Mouse (Mus musculus) liver, embryonic 11.5 days (tissue): ENCODE measurements around the gene A930017K11Rik. TPM values are rescaled to one million over a fixed set of nuclear protein-coding genes. Genes with fewer than 3 reads are reported as not detected.
A peak's percentile ranks its signal among the peaks of the same experiment; 100 is the strongest.

Source experiments
- ATAC-seq: fragments of 200-750 bp; cut with Nextera tagmentation; replicated peaks from 2 replicates; pipeline ENCODE4 v1.8.0; 2017; ENCODE audit warnings: moderate number of reproducible peaks, mild to moderate bottlenecking, moderate TSS enrichment, moderate library complexity; ENCODE audit not compliant: low FRiP score
- DNase-seq: peaks from one replicate; pipeline ENCODE4 v3.0.0-alpha.2; 2017; ENCODE audit warnings: low spot score
- H3K27ac ChIP-seq: fragments of 300-500 bp; sonication (generic); 2 replicates; pipeline ENCODE4 v1.5.1; 2014; ENCODE audit warnings: mild to moderate bottlenecking, low read depth, low read length, control low read depth
- H3K27me3 ChIP-seq: fragments of 300-500 bp; sonication (generic); replicated peaks from 2 replicates; pipeline ENCODE4 v1.6.1; 2014; ENCODE audit warnings: low read length, mixed read lengths; ENCODE audit not compliant: control insufficient read depth, insufficient read depth
- H3K36me3 ChIP-seq: fragments of 300-500 bp; sonication (generic); 2 replicates; pipeline ENCODE4 v1.6.1; 2014; ENCODE audit warnings: mild to moderate bottlenecking, low read length, moderate library complexity, mixed read lengths; ENCODE audit not compliant: control insufficient read depth, insufficient read depth
- H3K4me1 ChIP-seq: fragments of 300-500 bp; sonication (generic); replicated peaks from 2 replicates; pipeline ENCODE4 v1.6.1; 2014; ENCODE audit warnings: low read length, mixed read lengths; ENCODE audit not compliant: control insufficient read depth, insufficient read depth
- H3K4me2 ChIP-seq: fragments of 300-500 bp; sonication (generic); 2 replicates; pipeline ENCODE4 v1.6.1; 2014; ENCODE audit warnings: mild to moderate bottlenecking, control low read depth, moderate library complexity
- H3K4me3 ChIP-seq: fragments of 300-500 bp; sonication (generic); 2 replicates; pipeline ENCODE4 v1.5.1; 2014; ENCODE audit warnings: low read depth, low read length, control low read depth
- H3K9ac ChIP-seq: fragments of 300-500 bp; sonication (generic); 2 replicates; pipeline ENCODE4 v1.6.1; 2014; ENCODE audit warnings: low read depth, low read length, control low read depth
- H3K9me3 ChIP-seq: fragments of 300-500 bp; sonication (generic); 2 replicates; pipeline ENCODE4 v1.6.1; 2016; ENCODE audit warnings: low read length, inconsistent platforms, mixed read lengths; ENCODE audit not compliant: control insufficient read depth
- WGBS: fragments of 180-500 bp; shearing (Covaris S2); extraction: QIAGEN DNeasy Blood & Tissue Kit; methylation state at CpG from one replicate; pipeline ENCODE4 v1.1.7; 2014; 5-methylcytosine and 5-hydroxymethylcytosine counted together
- polyA plus RNA-seq: library from polyadenylated mRNA; unstranded; fragments of >200 nt; fragmentation: Nextera tagmentation; extraction: Ambion mirVana; gene quantifications from 2 replicates; pipeline ENCODE4 v1.2.1, GENCODE M21; 2014

Gene A930017K11Rik
- polyA plus RNA-seq, 1 experiment from 2014 or later: 0.85 TPM

GRCm38 (mm10) chr17:25984066-25984465 lies 31.7 kb upstream of the A930017K11Rik start:
- Histone ChIP-seq H3K27me3 (no peaks in the 10 kb centered on the region), H3K4me1 (peaks cover 24% of the 10 kb centered on the region), H3K4me2 (peak overlapping the region; percentile 95), H3K9me3 (no peaks in the 10 kb centered on the region), H3K36me3 (no peaks in the 10 kb centered on the region), H3K9ac (no peak overlapping the region), H3K4me3 (peak overlapping the region; percentile 93), H3K27ac (no peak overlapping the region)
- no peak for ATAC-seq
- no peak for DNase-seq
- 91% methylated on average over 1 of the region's 1 CpGs for WGBS

DNA sequence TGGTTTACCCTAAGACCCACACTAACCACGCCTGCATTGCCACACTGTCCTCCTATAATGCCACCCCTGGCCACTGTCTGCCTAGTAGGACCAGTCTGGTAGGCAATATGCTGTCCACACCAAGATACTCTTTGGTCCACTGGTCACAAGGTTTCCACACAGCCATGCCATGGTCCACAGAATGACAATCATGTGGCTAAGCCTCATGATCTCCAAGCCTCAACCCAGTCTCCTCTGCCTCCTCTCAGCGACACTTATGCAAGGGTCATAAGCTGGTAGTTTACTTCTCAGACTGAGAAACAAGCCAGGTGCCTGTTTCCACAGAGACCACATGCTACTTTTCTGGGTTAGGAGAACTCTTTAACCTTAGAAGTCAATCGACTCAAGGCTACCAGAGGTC lies 30.5 kb upstream of the A930017K11Rik start:
- WGBS: 79% methylated on average over 3 of the region's 3 CpGs
- Histone ChIP-seq H3K4me3 (no peak overlapping the region), H3K4me2 (peak overlapping the region; percentile 95), H3K9me3 (no peaks in the 10 kb centered on the region), H3K4me1 (peaks cover 26% of the 10 kb centered on the region), H3K9ac (no peak overlapping the region), H3K36me3 (no peaks in the 10 kb centered on the region), H3K27me3 (no peaks in the 10 kb centered on the region), H3K27ac (no peak overlapping the region)
- no peak for ATAC-seq
- DNase-seq: no peak

- Histone ChIP-seq H3K4me3 (no peak overlapping the region), H3K4me2 (no peak overlapping the region), H3K27ac (no peak overlapping the region), H3K9ac (no peak overlapping the region), H3K4me1 (peaks cover 26% of the 10 kb centered on the region), H3K36me3 (no peaks in the 10 kb centered on the region), H3K9me3 (no peaks in the 10 kb centered on the region), H3K27me3 (no peaks in the 10 kb centered on the region)
- ATAC-seq: no peak
- no peak for DNase-seq
- WGBS: 87% methylated on average over 5 of the region's 5 CpGs
Observed at GRCm38 (mm10) chr17:25980854-25981253, 28.5 kb upstream of the A930017K11Rik start.

- Histone ChIP-seq H3K27ac (no peak overlapping the region), H3K4me3 (no peak overlapping the region), H3K9me3 (no peaks in the 10 kb centered on the region), H3K4me2 (no peak overlapping the region), H3K9ac (no peak overlapping the region), H3K4me1 (peaks cover 26% of the 10 kb centered on the region), H3K27me3 (no peaks in the 10 kb centered on the region), H3K36me3 (no peaks in the 10 kb centered on the region)
- 84% methylated on average over 5 of the region's 5 CpGs for WGBS
- ATAC-seq (no peak), DNase-seq (no peak)
Observed at GRCm38 (mm10) chr17:25979829-25980738, 27.7 kb upstream of the A930017K11Rik start.

DNA sequence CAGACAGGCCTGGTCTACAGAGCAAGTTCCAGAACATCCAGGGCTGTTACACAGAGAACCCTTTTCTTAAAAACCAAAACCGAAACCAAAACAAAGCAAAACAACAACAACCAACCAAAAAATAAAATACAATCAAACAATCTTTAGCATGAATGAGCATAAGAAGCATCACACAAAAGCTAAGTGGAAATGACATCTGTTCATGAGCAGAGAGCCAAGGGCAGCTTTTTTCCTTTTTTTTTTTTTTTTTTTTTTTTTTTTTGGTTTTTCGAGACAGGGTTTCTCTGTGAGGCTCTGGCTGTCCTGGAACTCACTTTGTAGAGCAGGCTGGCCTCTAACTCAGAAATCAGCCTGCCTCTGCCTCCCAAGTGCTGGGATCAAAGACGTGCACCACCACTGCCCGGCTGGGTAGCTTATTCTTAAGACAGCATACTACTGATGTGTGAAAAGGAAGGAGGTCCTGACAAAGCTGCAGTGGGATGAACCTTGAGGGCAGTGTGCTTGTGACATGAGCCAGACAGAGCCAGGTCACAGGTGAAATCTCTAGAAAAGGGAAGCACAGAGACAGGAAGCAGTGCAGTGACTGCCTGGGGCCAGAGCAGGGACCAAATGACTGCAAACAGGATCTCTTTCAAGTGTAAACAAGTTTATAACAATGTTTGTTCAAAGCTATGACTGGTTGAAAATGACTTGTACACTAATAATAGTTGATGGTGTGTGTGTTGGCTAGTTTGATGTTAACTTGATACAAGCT lies 18.8 kb upstream of the A930017K11Rik start:
- 79% methylated on average over 4 of the region's 4 CpGs for WGBS
- Histone ChIP-seq H3K27me3 (no peaks in the 10 kb centered on the region), H3K27ac (no peak overlapping the region), H3K9ac (no peak overlapping the region), H3K36me3 (no peaks in the 10 kb centered on the region), H3K9me3 (no peaks in the 10 kb centered on the region), H3K4me1 (peaks cover 10% of the 10 kb centered on the region), H3K4me2 (no peak overlapping the region), H3K4me3 (no peak overlapping the region)
- ATAC-seq (no peak), DNase-seq (no peak)

- H3K27ac ChIP-seq: no peak overlapping the region
- peaks cover 10% of the 10 kb centered on the region for H3K4me1 ChIP-seq
- no peaks in the 10 kb centered on the region for H3K36me3 ChIP-seq
Observed at GRCm38 (mm10) chr17:25970448-25970847, 18.1 kb upstream of the A930017K11Rik start.

DNA sequence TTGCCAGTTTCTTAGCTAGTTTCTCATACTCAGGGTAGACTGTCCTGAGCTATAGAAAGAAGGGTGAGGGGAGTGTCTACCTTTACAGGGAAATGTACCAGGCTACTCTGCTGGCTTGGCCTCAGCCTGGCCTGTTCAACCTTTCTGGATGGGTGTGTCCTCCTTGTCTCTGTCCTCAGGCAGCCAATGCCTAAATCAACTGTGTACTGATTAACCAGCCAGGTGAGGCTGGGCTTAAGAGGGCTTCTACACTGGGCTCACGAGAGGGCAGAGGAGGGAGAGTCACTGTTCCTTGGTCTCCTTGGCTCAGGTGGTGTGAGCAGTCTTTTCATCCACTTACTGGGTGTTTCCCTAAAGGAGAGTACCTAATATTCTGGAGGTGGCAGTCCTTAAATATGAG lies 15.8 kb upstream of the A930017K11Rik start:
- H3K4me1 ChIP-seq: peaks cover 10% of the 10 kb centered on the region
- no peak overlapping the region for H3K4me2 ChIP-seq
- peak; percentile 39; the same call in 1 of the 2 replicates for ATAC-seq
- H3K4me3 ChIP-seq: no peak overlapping the region
- DNase-seq: no peak
- WGBS: 77% methylated on average over 1 of the region's 1 CpGs
- no peak overlapping the region for H3K9ac ChIP-seq
- no peaks in the 10 kb centered on the region for H3K9me3 ChIP-seq
- no peak overlapping the region for H3K27ac ChIP-seq
- peaks cover 7% of the 10 kb centered on the region for H3K36me3 ChIP-seq
- H3K27me3 ChIP-seq: no peaks in the 10 kb centered on the region

More at GRCm38 (mm10) chr17:25970448-25970847, 18.1 kb upstream of the A930017K11Rik start:
- no peak for DNase-seq
- 89% methylated on average over 9 of the region's 9 CpGs for WGBS
- Histone ChIP-seq H3K27me3 (no peaks in the 10 kb centered on the region), H3K4me3 (no peak overlapping the region), H3K4me2 (no peak overlapping the region), H3K9me3 (no peaks in the 10 kb centered on the region), H3K9ac (no peak overlapping the region)
- no peak for ATAC-seq

- WGBS: 69% methylated on average over 3 of the region's 3 CpGs
- no peak for ATAC-seq
- Histone ChIP-seq H3K4me2 (no peak overlapping the region), H3K4me1 (peaks cover 10% of the 10 kb centered on the region), H3K9me3 (no peaks in the 10 kb centered on the region), H3K36me3 (peaks cover 7% of the 10 kb centered on the region), H3K27me3 (no peaks in the 10 kb centered on the region), H3K9ac (no peak overlapping the region), H3K27ac (no peak overlapping the region), H3K4me3 (no peak overlapping the region)
- no peak for DNase-seq
Observed at GRCm38 (mm10) chr17:25967652-25968051, 15.3 kb upstream of the A930017K11Rik start.
